Mouse (Mus musculus) stomach, postnatal 0 days (tissue): ENCODE results near the gene Grasp. TPM values are rescaled to one million over a fixed set of nuclear protein-coding genes. Genes with fewer than 3 reads are reported as not detected.

Experiments
- ATAC-seq: fragments of 200-750 bp; cut with Nextera tagmentation; 2 replicates; pipeline ENCODE4 v1.8.0; 2017; ENCODE audit not compliant: low FRiP score, low TSS enrichment
- DNase-seq: peaks from one replicate; pipeline ENCODE4 v3.0.0-alpha.2; 2016; ENCODE audit warnings: low spot score
- H3K27ac ChIP-seq: fragments of 300-500 bp; sonication (generic); replicated peaks from 2 replicates; pipeline ENCODE4 v1.5.1; 2014; ENCODE audit warnings: mild to moderate bottlenecking, control low read depth
- H3K27me3 ChIP-seq: fragments of 300-500 bp; sonication (generic); 2 replicates; pipeline ENCODE4 v1.6.1; 2014; ENCODE audit warnings: low read length; ENCODE audit not compliant: control insufficient read depth, insufficient read depth
- H3K36me3 ChIP-seq: fragments of 300-500 bp; sonication (generic); 2 replicates; pipeline ENCODE4 v1.6.1; 2014; ENCODE audit warnings: low read length, mixed read lengths; ENCODE audit not compliant: control insufficient read depth, insufficient read depth
- H3K4me1 ChIP-seq: fragments of 300-500 bp; sonication (generic); replicated peaks from 2 replicates; pipeline ENCODE4 v1.6.1; 2014; ENCODE audit warnings: antibody characterized with exemption; ENCODE audit not compliant: control insufficient read depth, insufficient read depth
- H3K4me2 ChIP-seq: fragments of 300-500 bp; sonication (generic); replicated peaks from 2 replicates; pipeline ENCODE4 v1.6.1; 2014; ENCODE audit warnings: low read depth, mild to moderate bottlenecking, control low read depth, moderate library complexity
- H3K4me3 ChIP-seq: fragments of 300-500 bp; sonication (generic); 2 replicates; pipeline ENCODE4 v1.5.1; 2014; ENCODE audit warnings: low read depth, low read length, control low read depth
- H3K9ac ChIP-seq: fragments of 300-500 bp; sonication (generic); 2 replicates; pipeline ENCODE4 v1.6.1; 2014; ENCODE audit warnings: mild to moderate bottlenecking, low read length, control low read depth, mixed read lengths
- H3K9me3 ChIP-seq: fragments of 300-500 bp; sonication (generic); 2 replicates; pipeline ENCODE4 v1.6.1; 2016; ENCODE audit warnings: low read length; ENCODE audit not compliant: control insufficient read depth
- CTCF ChIP-seq: IDR thresholded peaks from 2 replicates; pipeline ENCODE4 v1.5.1; 2016; ENCODE audit warnings: antibody characterized with exemption, low read depth, mild to moderate bottlenecking, moderate library complexity
- EP300 ChIP-seq: optimal IDR thresholded peaks from 2 replicates; pipeline ENCODE3; 2016; ENCODE audit warnings: antibody characterized with exemption
- WGBS: fragments of 180-500 bp; shearing (Covaris S2); extraction: QIAGEN DNeasy Blood & Tissue Kit; methylation state at CpG from one replicate; pipeline ENCODE4 v1.1.7; 2014; 5-methylcytosine and 5-hydroxymethylcytosine counted together
- polyA plus RNA-seq: library from polyadenylated mRNA; unstranded; fragments of >200 nt; fragmentation: Nextera tagmentation; extraction: Ambion mirVana; gene quantifications from 2 replicates; pipeline ENCODE4 v1.2.1, GENCODE M21; 2015

Grasp gene
- polyA plus RNA-seq, 1 experiment from 2014 or later: 2.0 TPM

GRCm38 (mm10) chr15:101197497-101198179 is 26.4 kb upstream of the Grasp start:
- DNase-seq (peak; percentile 62), ATAC-seq (peak; percentile 30; the same call in 1 of the 2 replicates)
- Histone ChIP-seq H3K4me1 (no peaks in the 10 kb centered on the region), H3K9ac (no peak overlapping the region), H3K9me3 (no peaks in the 10 kb centered on the region), H3K4me3 (no peak overlapping the region), H3K36me3 (peaks cover 29% of the 10 kb centered on the region), H3K27me3 (no peaks in the 10 kb centered on the region), H3K4me2 (no peak overlapping the region), H3K27ac (peak overlapping the region; percentile 71)
- TF ChIP-seq CTCF (no peak), EP300 (no peak)
- WGBS: 77% methylated on average over 15 of the region's 15 CpGs

DNA sequence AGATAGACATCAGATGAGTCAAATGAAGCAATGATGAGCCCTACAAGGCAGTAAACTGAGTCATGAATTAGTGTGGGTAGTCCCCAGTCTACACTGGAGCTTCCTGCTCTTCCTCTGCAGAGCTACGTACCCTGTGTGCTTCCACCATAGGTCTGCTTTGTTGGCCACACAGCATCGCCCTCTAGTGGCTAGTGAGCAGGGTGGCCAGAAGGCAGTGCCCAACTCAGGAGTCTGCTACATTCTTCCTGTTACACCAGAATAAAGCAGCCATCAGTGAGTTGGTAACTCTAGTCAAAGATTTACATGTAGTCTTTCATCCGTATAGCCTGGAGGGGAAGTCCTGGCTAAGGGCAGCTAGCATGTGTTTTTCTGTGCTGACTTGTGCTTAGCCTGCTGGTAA is 25.8 kb upstream of the Grasp start:
- no peak overlapping the region for H3K4me3 ChIP-seq
- H3K4me2 ChIP-seq: no peak overlapping the region
- 21% methylated on average over 3 of the region's 3 CpGs for WGBS
- H3K9ac ChIP-seq: no peak overlapping the region
- H3K27ac ChIP-seq: peak overlapping the region; percentile 71; the same call in 1 of the 2 replicates
- no peaks in the 10 kb centered on the region for H3K9me3 ChIP-seq
- ATAC-seq (peak; percentile 82), DNase-seq (peak; percentile 79)
- peaks cover 29% of the 10 kb centered on the region for H3K36me3 ChIP-seq
- TF ChIP-seq CTCF (peak; percentile 97), EP300 (no peak)
- H3K4me1 ChIP-seq: no peaks in the 10 kb centered on the region
- H3K27me3 ChIP-seq: no peaks in the 10 kb centered on the region

DNA sequence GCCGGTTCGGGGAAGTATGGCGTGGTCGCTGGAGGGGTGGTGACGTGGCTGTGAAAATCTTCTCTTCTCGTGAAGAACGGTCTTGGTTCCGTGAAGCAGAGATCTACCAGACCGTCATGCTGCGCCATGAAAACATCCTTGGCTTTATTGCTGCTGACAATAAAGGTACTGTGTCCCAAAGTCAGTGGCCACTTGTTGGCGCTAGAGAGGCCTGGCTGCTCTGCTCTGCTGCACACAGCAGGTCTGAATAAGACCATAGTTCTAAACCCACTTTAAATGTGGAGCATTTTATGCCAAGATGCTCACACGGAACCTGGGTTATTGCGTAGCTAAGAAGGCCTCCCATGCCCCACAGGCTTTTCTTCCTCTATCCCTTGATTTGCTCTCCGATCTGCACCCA is 25.1 kb upstream of the Grasp start:
- peaks cover 29% of the 10 kb centered on the region for H3K36me3 ChIP-seq

GRCm38 (mm10) chr15:101200777-101201295 is 23.2 kb upstream of the Grasp start:
- DNase-seq (no peak), ATAC-seq (no peak)
- Histone ChIP-seq H3K9ac (no peak overlapping the region), H3K9me3 (no peaks in the 10 kb centered on the region), H3K27ac (no peak overlapping the region), H3K4me2 (no peak overlapping the region), H3K27me3 (no peaks in the 10 kb centered on the region), H3K4me3 (no peak overlapping the region), H3K36me3 (peaks cover 26% of the 10 kb centered on the region), H3K4me1 (no peaks in the 10 kb centered on the region)
- TF ChIP-seq CTCF (no peak), EP300 (no peak)
- 94% methylated on average over 9 of the region's 9 CpGs for WGBS

More for the DNA sequence above, 25.1 kb upstream of the Grasp start:
- Histone ChIP-seq H3K4me3 (no peak overlapping the region), H3K27ac (no peak overlapping the region), H3K9ac (no peak overlapping the region), H3K27me3 (no peaks in the 10 kb centered on the region), H3K4me2 (no peak overlapping the region), H3K4me1 (no peaks in the 10 kb centered on the region), H3K9me3 (no peaks in the 10 kb centered on the region)
- WGBS: 87% methylated on average over 14 of the region's 14 CpGs
- TF ChIP-seq CTCF (peak; percentile 57), EP300 (no peak)
- DNase-seq (no peak), ATAC-seq (no peak)

GRCm38 (mm10) chr15:101201414-101201813 is 22.6 kb upstream of the Grasp start:
- 80% methylated on average over 3 of the region's 3 CpGs for WGBS
- no peak for DNase-seq

DNA sequence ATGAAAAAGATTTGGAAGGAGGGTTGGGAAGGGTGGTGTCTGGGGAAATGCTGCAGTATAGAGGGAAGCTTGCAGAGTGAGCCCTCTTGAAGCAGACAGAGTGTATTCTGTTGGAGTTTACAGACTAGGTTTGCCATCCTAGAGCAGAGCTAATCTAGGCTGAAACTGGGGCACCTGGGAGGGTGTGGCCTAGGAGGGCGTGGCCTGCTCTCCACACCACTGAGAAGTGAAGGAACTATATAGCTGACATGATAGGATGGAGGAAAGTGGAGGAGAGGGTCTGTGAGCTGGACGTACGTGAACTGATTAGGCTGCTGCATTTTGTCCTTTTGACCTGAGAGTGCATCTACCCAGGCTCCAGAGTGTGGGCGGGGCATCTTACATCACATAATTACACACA is 20.3 kb upstream of the Grasp start:
- Histone ChIP-seq H3K36me3 (peaks cover 29% of the 10 kb centered on the region), H3K27ac (no peak overlapping the region), H3K9ac (no peak overlapping the region), H3K4me3 (no peak overlapping the region), H3K4me1 (no peaks in the 10 kb centered on the region), H3K4me2 (no peak overlapping the region), H3K27me3 (no peaks in the 10 kb centered on the region), H3K9me3 (no peaks in the 10 kb centered on the region)
- ATAC-seq (peak; percentile 38; the same call in 1 of the 2 replicates), DNase-seq (peak; percentile 44)
- 79% methylated on average over 4 of the region's 4 CpGs for WGBS
- TF ChIP-seq CTCF (no peak), EP300 (no peak)

More at GRCm38 (mm10) chr15:101201414-101201813, 22.6 kb upstream of the Grasp start:
- Histone ChIP-seq H3K4me1 (no peaks in the 10 kb centered on the region), H3K4me3 (no peak overlapping the region), H3K27me3 (no peaks in the 10 kb centered on the region), H3K36me3 (peaks cover 27% of the 10 kb centered on the region), H3K9me3 (no peaks in the 10 kb centered on the region), H3K27ac (no peak overlapping the region), H3K9ac (no peak overlapping the region), H3K4me2 (no peak overlapping the region)
- no peak for ATAC-seq
- TF ChIP-seq CTCF (no peak), EP300 (no peak)
